Mouse (Mus musculus) brown adipose tissue, adult 24 weeks (tissue): Measurements from ENCODE around the gene Spata31d1a. TPM values are rescaled to one million over a fixed set of nuclear protein-coding genes. Genes with fewer than 3 reads are reported as not detected.
"Not testable (repeated sequence)": the region's sequence is repeated elsewhere in the genome, so short reads cannot be mapped to it uniquely, and the experiment has no call there.

ENCODE experiments used
- H3K27ac ChIP-seq: fragments of 200-500 bp; replicated peaks from 2 replicates; pipeline ENCODE4 v1.5.1; 2012; ENCODE audit warnings: low read depth, mild to moderate bottlenecking, low read length
- H3K4me1 ChIP-seq: fragments of 200-500 bp; 2 replicates; pipeline ENCODE4 v1.6.1; 2012; ENCODE audit warnings: low read length, mixed read lengths; ENCODE audit not compliant: control insufficient read depth, insufficient read depth, insufficient read length
- H3K4me3 ChIP-seq: fragments of 200-500 bp; 2 replicates; pipeline ENCODE4 v1.5.1; 2012; ENCODE audit warnings: low read depth, mild to moderate bottlenecking, low read length, moderate library complexity; ENCODE audit not compliant: insufficient read depth
- polyA plus RNA-seq: library from polyadenylated mRNA; stranded (reverse); fragments of >200 nt; gene quantifications from 2 replicates; pipeline ENCODE4 v1.2.4, GENCODE M21; 2012; ENCODE audit not compliant: missing spikeins, insufficient read depth, insufficient read length

Spata31d1a gene
- polyA plus RNA-seq, result not detected in 2 replicates

DNA sequence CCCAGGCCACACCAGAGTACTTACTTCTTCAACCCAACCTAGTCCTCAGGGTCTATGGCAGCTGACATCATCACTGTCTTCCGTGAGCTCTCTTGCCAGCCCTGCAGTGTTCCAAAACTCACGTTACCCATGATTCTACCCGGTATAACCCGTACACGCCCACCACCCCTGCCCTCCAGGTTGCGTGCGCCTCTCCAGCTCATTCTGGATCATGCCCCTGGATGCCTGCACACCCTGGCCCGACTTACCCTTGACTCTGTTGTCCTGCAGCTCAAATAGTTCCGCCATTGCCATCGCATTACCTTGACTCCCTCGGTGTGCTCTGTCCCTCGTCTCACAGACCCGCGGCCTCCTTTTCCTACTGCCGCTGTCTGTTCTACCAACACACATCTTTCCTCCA lies at the start of gene Spata31d1a:
Gene Spata31d1a (minus strand): TSS at position 101 of the 400 bp plus-strand sequence.
- H3K27ac ChIP-seq, result no peak within 1 kb of the TSS
- no peak within 1 kb of the TSS for H3K4me3 ChIP-seq
- no peaks in the 10 kb centered on the region for H3K4me1 ChIP-seq

DNA sequence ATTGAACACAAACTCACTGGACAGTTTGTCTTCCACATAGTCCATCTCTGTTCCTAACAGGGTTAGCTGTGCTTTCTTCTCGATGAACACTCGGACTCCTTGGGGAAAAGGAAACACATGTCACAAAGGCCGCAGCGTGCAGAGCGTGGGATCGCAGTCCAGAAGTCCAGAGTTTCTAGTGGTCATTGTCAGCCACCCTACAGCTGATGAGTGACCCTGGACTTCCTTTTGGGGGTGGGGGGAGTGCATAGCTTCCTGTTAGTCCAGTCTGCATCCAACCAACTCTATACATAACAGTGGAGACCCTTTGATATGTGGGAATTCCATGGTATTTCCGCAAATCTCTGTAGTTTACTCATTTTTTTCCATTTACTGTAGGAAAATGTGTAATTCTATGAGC lies 46.8 kb upstream of the Spata31d1a start:
- H3K4me1 ChIP-seq, result no peaks in the 10 kb centered on the region
- no peak overlapping the region for H3K27ac ChIP-seq
- H3K4me3 ChIP-seq, result no peak overlapping the region

DNA sequence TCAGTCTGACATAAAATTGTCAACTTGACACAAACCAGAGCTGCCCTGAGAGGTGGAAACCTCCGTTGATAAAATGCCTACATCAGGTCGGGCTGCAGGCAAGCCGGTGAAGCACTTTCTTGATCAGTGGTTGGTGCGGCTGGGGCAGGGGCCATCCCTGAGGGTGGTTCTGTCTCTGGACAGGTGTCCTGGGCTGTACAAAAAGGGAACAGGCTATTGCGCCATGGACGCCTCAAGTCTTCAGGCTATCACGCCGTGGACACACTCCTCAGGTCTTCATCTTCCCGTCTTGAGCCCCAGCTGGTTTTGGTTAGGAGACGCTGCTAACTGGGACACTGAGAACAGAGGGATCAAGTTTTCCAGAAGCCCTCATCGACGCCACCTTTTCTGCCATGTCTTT lies 40.2 kb upstream of the Spata31d1a start:
- H3K4me3 ChIP-seq, result no peak overlapping the region
- no peak overlapping the region for H3K27ac ChIP-seq
- H3K4me1 ChIP-seq, result no peaks in the 10 kb centered on the region

DNA sequence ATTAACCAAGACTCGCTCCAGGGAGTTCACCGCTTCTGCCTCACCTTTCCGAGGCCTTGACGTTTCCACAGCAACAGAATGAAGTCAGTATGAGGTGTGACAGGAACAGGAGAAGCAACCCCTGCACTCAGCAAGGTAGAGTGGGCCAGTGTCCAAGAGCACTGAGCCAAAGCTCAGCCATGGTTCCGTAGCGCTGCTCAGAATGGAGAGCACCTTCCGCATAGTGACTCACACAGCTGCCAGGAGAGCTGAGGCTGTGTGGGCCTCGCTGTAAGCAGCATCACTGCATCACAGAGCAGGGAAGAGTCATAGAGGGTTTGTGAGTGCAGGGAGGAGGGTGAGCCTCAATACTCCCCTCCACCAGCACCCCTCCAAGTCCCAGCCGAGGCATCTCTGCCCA lies 36.6 kb upstream of the Spata31d1a start, which contains the start of gene 1700014D04Rik:
Gene 1700014D04Rik (minus strand): TSS at position 42 of the 400 bp plus-strand sequence.
- Histone ChIP-seq H3K4me3 (no peak within 1 kb of the TSS), H3K4me1 (no peaks in the 10 kb centered on the region), H3K27ac (no peak within 1 kb of the TSS)

DNA sequence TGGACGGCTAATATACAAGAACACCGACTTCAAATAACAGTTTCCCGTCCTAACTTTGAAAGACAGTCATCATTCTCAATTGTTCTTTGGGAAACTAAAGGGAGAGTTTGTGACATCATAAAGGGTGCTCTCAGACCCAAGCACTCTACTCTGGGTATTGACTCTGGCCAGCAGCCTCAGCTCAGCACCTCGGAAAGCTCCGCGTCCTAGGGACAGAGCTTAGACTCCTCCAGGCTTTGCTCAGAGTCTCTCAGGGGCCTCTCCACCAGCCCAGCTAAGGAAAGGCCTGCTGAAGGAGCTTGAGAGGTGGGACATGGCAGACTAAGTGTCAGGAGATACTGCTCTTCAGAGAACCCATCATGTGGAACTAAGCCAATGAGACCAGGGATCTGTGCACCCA lies 36.0 kb upstream of the Spata31d1a start:
- no peak overlapping the region for H3K4me3 ChIP-seq

DNA sequence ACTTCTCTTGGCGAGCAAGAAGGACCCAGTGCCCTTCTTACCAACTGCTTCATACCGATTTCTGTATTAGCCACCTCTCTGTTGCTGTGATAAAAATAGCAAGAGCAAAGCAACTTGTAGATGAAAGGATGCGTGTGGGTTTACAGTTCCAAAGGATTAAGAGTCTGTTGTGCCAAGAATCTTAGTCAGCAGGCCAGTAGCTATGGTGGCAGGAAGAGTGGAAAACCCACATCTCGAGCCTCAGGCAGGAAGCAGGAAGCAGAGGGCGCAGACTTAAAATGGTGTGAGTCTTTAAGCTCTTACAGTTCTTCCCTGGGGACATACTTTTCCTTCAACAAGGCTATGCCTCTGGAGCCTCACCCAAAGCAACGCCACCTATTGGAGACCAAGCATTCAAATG lies 35.3 kb upstream of the Spata31d1a start:
- Histone ChIP-seq H3K27ac (no peak overlapping the region), H3K4me1 (no peaks in the 10 kb centered on the region), H3K4me3 (no peak overlapping the region)

More for the DNA sequence above, 36.0 kb upstream of the Spata31d1a start:
- H3K27ac ChIP-seq, result no peak overlapping the region
- H3K4me1 ChIP-seq, result no peaks in the 10 kb centered on the region

DNA sequence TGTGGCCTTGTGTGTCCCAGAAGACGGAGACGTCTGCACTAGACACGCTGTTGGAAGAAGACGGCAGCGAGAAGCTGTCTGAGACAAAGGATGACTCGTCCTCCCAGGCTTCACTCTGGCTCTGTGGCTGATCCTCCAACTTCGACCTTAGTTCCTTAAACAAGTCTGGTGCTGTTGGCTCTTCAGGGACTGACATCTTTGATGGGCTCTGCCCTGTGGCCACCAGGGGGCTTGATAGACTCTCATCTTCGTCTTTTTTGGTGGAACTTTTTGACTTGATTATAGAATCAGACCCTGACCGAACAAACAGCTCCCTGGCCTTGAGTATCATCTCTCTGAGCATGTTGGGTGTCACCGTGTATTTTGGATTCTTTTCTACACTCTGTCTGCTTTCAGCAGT lies 31.6 kb upstream of the Spata31d1a start:
- no peak overlapping the region for H3K4me3 ChIP-seq
- H3K27ac ChIP-seq, result no peak overlapping the region
- H3K4me1 ChIP-seq, result no peaks in the 10 kb centered on the region

DNA sequence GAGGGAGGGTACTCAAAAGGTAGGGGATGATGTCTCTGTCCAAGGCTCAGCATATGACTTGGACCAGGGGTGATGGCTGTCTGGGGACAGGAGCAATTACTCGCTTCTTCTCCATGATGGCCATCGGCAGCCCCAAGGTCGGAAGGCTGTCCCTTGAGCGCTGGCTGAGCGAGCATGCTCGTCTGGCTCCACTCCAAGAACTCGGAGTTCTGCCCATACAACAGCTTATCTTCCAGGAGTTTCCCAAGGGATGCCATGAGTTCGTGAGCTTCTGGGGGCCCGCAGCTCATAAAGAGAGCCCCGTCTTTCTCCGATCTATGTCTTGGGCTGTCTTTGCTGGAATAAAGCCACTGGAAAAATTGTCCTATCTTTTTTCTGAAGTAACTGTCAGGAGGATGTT lies 31.0 kb upstream of the Spata31d1a start:
- Histone ChIP-seq H3K27ac (no peak overlapping the region), H3K4me1 (no peaks in the 10 kb centered on the region), H3K4me3 (no peak overlapping the region)

DNA sequence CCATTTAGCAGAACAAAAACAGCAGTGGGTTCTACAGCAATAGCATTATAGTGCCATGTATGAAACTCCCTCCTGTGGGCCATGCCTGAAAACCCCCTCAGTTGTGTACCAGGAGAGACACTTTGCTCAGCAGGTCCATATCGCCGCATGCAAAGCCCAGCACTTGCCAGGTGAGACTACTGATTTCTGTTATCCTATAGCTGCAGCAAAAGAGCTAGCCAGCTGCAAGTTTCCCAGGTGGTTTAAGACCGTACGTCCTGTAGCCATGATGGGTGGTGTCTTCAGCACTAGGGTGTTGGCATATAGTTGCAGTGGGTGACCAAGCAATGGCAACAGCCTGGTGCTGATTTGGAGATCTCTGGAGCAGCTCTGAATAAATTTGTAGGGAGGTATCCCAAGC lies 29.3 kb upstream of the Spata31d1a start:
- Histone ChIP-seq H3K4me3 (no peak overlapping the region), H3K27ac (no peak overlapping the region), H3K4me1 (no peaks in the 10 kb centered on the region)

DNA sequence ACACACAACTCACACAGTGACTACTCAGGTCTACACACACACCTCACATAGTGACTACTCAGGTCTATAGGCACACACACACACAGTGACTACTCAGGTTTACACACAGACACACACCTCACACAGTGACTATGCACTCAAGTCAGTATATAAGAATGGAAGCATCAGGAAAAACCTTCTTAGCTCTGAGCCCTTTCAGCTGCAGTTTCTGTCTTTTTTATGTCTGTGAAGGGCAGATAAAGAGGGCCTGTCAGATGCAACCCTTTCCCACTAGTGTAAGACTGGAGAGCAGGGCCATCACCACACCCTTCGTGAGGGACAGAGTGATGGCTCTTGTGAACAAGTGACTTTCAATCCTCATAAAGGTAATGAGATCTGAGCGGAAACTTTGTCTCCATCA lies 28.3 kb upstream of the Spata31d1a start:
- no peak overlapping the region for H3K4me3 ChIP-seq

DNA sequence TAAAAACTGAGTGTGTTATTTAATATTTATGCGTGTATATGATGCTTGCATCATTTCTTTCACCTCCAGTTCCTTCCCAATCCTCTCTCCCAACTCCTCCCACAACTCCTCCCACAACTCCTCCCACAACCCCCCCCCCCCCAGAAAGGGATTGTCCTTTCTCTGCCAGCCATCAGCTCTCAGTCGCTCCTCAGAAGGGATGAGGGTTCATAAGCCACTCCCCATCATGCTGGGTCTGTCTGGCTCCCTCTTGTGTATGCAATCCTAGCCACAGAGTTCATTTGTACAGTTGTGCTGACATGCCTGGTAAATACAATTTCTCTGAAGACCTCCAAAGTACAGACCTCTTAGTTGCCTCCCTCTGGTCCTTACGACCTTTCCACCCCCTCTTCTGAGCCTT lies 25.1 kb upstream of the Spata31d1a start:
- Histone ChIP-seq H3K4me3 (no peak overlapping the region), H3K4me1 (no peaks in the 10 kb centered on the region), H3K27ac (no peak overlapping the region)

More for the DNA sequence above, 28.3 kb upstream of the Spata31d1a start:
- Histone ChIP-seq H3K27ac (no peak overlapping the region), H3K4me1 (no peaks in the 10 kb centered on the region)

DNA sequence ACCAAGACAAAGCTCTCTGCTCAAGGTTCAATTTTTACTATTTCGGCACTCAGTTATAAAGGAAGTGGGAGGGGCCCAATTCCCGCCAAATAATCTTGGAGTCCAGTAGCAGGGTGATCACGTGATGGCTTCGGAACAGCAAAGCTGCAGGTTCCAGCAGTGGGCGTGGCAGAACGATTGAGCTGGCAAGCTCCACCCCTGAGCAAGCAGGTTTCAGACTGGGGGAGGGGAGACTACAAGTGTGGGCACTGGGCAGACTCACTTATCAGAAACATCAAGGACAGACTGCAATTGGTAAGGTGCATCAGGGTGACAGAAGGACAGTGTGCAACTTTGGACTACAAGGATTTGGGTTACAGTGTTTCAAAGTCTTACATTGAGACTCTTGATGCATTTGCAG lies 24.2 kb upstream of the Spata31d1a start:
- not testable (repeated sequence) for H3K27ac ChIP-seq, H3K4me3 ChIP-seq, H3K4me1 ChIP-seq

DNA sequence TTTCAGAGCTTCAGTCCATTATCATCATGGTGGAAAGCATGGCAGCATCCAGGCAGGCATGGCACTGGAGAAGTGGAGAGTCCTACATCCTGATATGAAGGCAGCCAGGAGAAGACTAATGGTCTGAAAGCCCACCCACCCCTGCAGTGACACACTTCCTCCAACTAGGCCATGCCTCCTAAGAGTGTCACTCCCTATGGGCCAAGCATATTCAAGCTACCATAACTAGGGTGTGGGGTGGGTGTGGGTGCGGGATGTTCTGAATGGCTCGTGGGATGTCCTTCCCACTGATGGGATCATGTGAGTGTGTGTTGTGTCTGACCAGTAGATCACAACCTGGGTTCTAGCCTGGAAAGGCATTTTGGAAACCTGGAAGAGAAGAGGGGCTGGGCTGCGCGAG lies 23.8 kb upstream of the Spata31d1a start:
- H3K27ac ChIP-seq, result no peak overlapping the region
- no peak overlapping the region for H3K4me3 ChIP-seq
- H3K4me1 ChIP-seq, result no peaks in the 10 kb centered on the region

DNA sequence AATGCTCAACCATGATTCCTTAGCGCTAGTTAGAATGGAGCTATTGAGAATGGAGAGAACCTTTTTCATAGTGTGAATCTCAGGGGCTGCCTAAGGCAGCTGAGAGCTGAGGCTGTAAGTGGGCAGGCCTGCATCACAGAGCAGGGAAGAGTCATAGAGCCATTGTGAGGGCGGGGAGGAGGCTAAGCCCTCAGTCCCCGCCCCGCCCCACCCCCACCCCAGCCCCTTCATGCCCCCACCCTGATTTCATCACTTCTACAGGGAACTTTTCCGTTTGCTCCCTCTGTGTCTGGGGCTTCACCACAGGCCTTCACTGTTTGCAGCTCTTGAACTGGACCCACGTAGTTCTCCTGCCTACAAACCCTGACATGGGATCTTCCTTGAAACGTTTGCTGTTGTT lies 21.5 kb upstream of the Spata31d1a start, which contains the start of gene Spata31d1d:
Gene Spata31d1d (minus strand): TSS at position 101 of the 400 bp plus-strand sequence.
- no peaks in the 10 kb centered on the region for H3K4me1 ChIP-seq
- H3K27ac ChIP-seq, result no peak within 1 kb of the TSS
- H3K4me3 ChIP-seq, result no peak within 1 kb of the TSS

DNA sequence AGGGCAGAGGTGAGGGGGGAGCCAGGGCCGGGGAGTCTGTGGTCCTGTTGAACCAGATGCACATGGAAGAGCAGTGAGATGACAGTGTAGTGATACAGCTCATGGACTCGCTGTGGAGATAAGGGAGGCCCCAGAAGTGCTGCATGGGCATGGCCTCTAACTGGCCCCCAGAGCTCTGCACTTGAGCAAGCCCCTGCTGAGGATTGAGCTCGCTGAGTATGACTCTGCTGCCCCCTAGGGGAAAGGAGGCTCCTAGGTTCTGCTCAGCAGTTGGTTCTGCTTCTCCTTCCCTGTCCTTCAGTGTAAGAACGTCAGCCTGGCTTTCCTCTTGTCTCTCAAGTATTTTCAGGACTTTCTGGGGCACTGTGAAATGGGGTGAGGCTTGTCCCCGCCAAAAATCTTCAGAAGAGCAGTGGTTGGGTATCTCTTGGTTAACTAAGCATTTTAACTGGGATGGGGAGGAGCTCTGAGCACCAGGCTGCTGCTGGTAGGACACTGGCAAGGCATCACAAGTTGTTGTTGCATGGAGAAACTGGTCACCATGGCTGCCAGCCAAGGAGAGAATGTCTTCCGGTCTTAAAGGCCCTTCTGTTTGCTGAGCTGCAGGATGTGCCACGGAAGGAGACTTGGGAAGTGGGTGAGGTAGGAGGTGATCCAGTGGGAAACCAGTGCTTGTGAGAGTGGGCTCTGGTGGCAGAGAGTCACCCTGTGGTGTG lies 18.4 kb upstream of the Spata31d1a start:
- Histone ChIP-seq H3K4me3 (no peak overlapping the region), H3K27ac (no peak overlapping the region), H3K4me1 (peaks cover 5% of the 10 kb centered on the region)

DNA sequence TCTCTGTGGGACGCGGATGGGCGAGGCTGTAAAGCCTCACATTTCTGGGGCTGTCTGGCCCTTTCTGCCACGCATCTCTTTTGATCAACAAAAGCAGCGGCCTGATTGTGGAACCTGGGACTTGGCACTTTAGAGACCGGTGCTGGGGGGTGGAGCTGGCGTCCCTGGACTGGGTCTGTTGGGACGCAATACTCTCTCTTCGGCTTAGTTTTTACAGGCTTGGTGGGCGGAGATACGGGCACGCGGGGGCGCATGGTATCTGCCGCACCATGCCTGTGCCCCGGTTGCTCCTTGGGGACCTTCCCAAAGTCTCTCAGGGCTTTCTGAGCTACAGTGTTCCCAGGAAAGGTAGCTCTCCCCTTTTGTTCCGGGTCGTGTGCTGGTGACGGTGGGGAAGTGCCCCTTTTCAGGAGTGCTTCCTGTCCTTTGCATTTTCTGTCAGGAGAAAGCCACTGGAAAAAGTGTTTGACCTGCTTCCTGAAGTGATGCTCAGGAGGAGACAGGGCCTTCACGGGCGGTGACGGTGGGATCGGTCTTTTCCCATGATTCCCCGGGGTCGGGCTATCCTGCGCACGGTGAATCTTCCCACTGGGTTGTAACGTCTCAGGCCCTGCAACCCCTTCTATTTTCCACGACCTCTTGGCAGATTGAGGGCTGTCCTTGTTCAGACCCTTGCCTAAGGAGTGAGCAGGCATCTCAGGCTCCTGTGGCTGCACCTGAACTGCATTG lies 16.2 kb upstream of the Spata31d1a start:
- H3K4me1 ChIP-seq, result peaks cover 5% of the 10 kb centered on the region
- no peak overlapping the region for H3K27ac ChIP-seq
- H3K4me3 ChIP-seq, result no peak overlapping the region
